Mouse (Mus musculus): ENCODE results near the gene Cwc27. TPM values are rescaled to one million over a fixed set of nuclear protein-coding genes. Genes with fewer than 3 reads are reported as not detected.

Cwc27 gene
- polyA plus RNA-seq, 1 experiment from 2014 or later = 24.1 TPM

- Histone ChIP-seq H3K9me3 (replicated peaks) (no peaks in the 10 kb centered on the region), H3K4me2 (no peak overlapping the region), H3K4me3 (replicated peaks) (no peak overlapping the region), H3K27ac (replicated peaks) (no peak overlapping the region), H3K4me1 (no peaks in the 10 kb centered on the region), H3K36me3 (no peaks in the 10 kb centered on the region), H3K9ac (replicated peaks) (no peak overlapping the region), H3K27me3 (replicated peaks) (no peaks in the 10 kb centered on the region)
- no peak for ATAC-seq (ENCODE audit: low FRiP score)
- WGBS = 79% methylated on average over 14 of the region's 14 CpGs
Measured at GRCm38 (mm10) chr13:104606786-104607580, 210.0 kb downstream of the Cwc27 start.

GRCm38 (mm10) chr13:104605111-104605510 is 211.8 kb downstream of the Cwc27 start:
- 94% methylated on average over 2 of the region's 2 CpGs for WGBS
- Histone ChIP-seq H3K4me1 (no peaks in the 10 kb centered on the region), H3K27ac (replicated peaks) (no peak overlapping the region), H3K4me3 (replicated peaks) (no peak overlapping the region), H3K27me3 (replicated peaks) (no peaks in the 10 kb centered on the region), H3K36me3 (no peaks in the 10 kb centered on the region), H3K9ac (replicated peaks) (no peak overlapping the region), H3K4me2 (no peak overlapping the region), H3K9me3 (replicated peaks) (no peaks in the 10 kb centered on the region)
- ATAC-seq (ENCODE audit: low FRiP score) = no peak

GRCm38 (mm10) chr13:104602197-104602596 is 214.7 kb downstream of the Cwc27 start:
- Histone ChIP-seq H3K9me3 (replicated peaks) (no peaks in the 10 kb centered on the region), H3K4me1 (no peaks in the 10 kb centered on the region), H3K36me3 (no peaks in the 10 kb centered on the region), H3K4me3 (replicated peaks) (no peak overlapping the region), H3K4me2 (no peak overlapping the region), H3K27me3 (replicated peaks) (no peaks in the 10 kb centered on the region), H3K27ac (replicated peaks) (no peak overlapping the region), H3K9ac (replicated peaks) (no peak overlapping the region)
- WGBS = 83% methylated on average over 6 of the region's 6 CpGs
- no peak for ATAC-seq (ENCODE audit: low FRiP score)

GRCm38 (mm10) chr13:104601783-104602182 is 215.2 kb downstream of the Cwc27 start:
- no peaks in the 10 kb centered on the region for H3K9me3 ChIP-seq (replicated peaks)
- no peak overlapping the region for H3K4me2 ChIP-seq
- no peak overlapping the region for H3K4me3 ChIP-seq (replicated peaks)
- ATAC-seq (ENCODE audit: low FRiP score) = no peak
- no peaks in the 10 kb centered on the region for H3K27me3 ChIP-seq (replicated peaks)
- 89% methylated on average over 3 of the region's 3 CpGs for WGBS
- H3K4me1 ChIP-seq = no peaks in the 10 kb centered on the region
- no peak overlapping the region for H3K27ac ChIP-seq (replicated peaks)
- H3K9ac ChIP-seq (replicated peaks) = no peak overlapping the region
- no peaks in the 10 kb centered on the region for H3K36me3 ChIP-seq

GRCm38 (mm10) chr13:104596199-104596598 is 220.7 kb downstream of the Cwc27 start:
- no peak overlapping the region for H3K9ac ChIP-seq (replicated peaks)
- no peak overlapping the region for H3K27ac ChIP-seq (replicated peaks)
- H3K4me1 ChIP-seq = peaks cover 6% of the 10 kb centered on the region; the same call in 1 of the 2 replicates
- no peak overlapping the region for H3K4me2 ChIP-seq
- H3K27me3 ChIP-seq (replicated peaks) = no peaks in the 10 kb centered on the region
- 0 out of 2 replicates have a peak, but pooled peaks cover 4% of the 10 kb centered on the region for H3K9me3 ChIP-seq (replicated peaks)
- H3K36me3 ChIP-seq = no peaks in the 10 kb centered on the region
- H3K4me3 ChIP-seq (replicated peaks) = no peak overlapping the region
- no peak for ATAC-seq (ENCODE audit: low FRiP score)
- 84% methylated on average over 4 of the region's 4 CpGs for WGBS

GRCm38 (mm10) chr13:104594820-104595351 is 222.1 kb downstream of the Cwc27 start:
- H3K27ac ChIP-seq (replicated peaks) = no peak overlapping the region
- WGBS = 20% methylated on average over 4 of the region's 4 CpGs
- ATAC-seq (ENCODE audit: low FRiP score) = peak; percentile 77

GRCm38 (mm10) chr13:104590931-104591330 is 226.0 kb downstream of the Cwc27 start:
- no peak overlapping the region for H3K4me3 ChIP-seq (replicated peaks)
- no peak overlapping the region for H3K27ac ChIP-seq (replicated peaks)
- H3K4me2 ChIP-seq = no peak overlapping the region
- WGBS = 91% methylated on average over 7 of the region's 7 CpGs
- 0 out of 2 replicates have a peak, but pooled peaks cover 4% of the 10 kb centered on the region for H3K9me3 ChIP-seq (replicated peaks)
- peaks cover 6% of the 10 kb centered on the region; the same call in 1 of the 2 replicates for H3K4me1 ChIP-seq
- H3K27me3 ChIP-seq (replicated peaks) = no peaks in the 10 kb centered on the region
- ATAC-seq (ENCODE audit: low FRiP score) = no peak
- no peak overlapping the region for H3K9ac ChIP-seq (replicated peaks)
- no peaks in the 10 kb centered on the region for H3K36me3 ChIP-seq

More at GRCm38 (mm10) chr13:104594820-104595351, 222.1 kb downstream of the Cwc27 start:
- Histone ChIP-seq H3K36me3 (no peaks in the 10 kb centered on the region), H3K4me3 (replicated peaks) (no peak overlapping the region), H3K4me2 (no peak overlapping the region), H3K27me3 (replicated peaks) (no peaks in the 10 kb centered on the region), H3K9ac (replicated peaks) (no peak overlapping the region), H3K9me3 (replicated peaks) (0 out of 2 replicates have a peak, but pooled peaks cover 4% of the 10 kb centered on the region), H3K4me1 (peaks cover 6% of the 10 kb centered on the region; the same call in 1 of the 2 replicates)

- H3K27ac ChIP-seq (replicated peaks) = no peak overlapping the region
- ATAC-seq (ENCODE audit: low FRiP score) = peak; percentile 22; the same call in 1 of the 2 replicates
- no peak overlapping the region for H3K4me2 ChIP-seq
- no peak overlapping the region for H3K4me3 ChIP-seq (replicated peaks)
- no peak overlapping the region for H3K9ac ChIP-seq (replicated peaks)
- 52% methylated on average over 11 of the region's 11 CpGs for WGBS
- peaks cover 5% of the 10 kb centered on the region; the same call in 1 of the 2 replicates for H3K4me1 ChIP-seq
- no peaks in the 10 kb centered on the region for H3K36me3 ChIP-seq
- H3K9me3 ChIP-seq (replicated peaks) = 0 out of 2 replicates have a peak, but pooled peaks cover 4% of the 10 kb centered on the region
- H3K27me3 ChIP-seq (replicated peaks) = no peaks in the 10 kb centered on the region
Measured at GRCm38 (mm10) chr13:104590097-104590607, 226.8 kb downstream of the Cwc27 start.

- no peaks in the 10 kb centered on the region for H3K36me3 ChIP-seq
- no peak overlapping the region for H3K4me2 ChIP-seq
- no peak overlapping the region for H3K4me3 ChIP-seq (replicated peaks)
- 86% methylated on average over 5 of the region's 5 CpGs for WGBS
- no peaks in the 10 kb centered on the region for H3K4me1 ChIP-seq
- no peak overlapping the region for H3K9ac ChIP-seq (replicated peaks)
- no peak for ATAC-seq (ENCODE audit: low FRiP score)
- no peak overlapping the region for H3K27ac ChIP-seq (replicated peaks)
- no peaks in the 10 kb centered on the region for H3K27me3 ChIP-seq (replicated peaks)
- H3K9me3 ChIP-seq (replicated peaks) = 0 out of 2 replicates have a peak, but pooled peaks cover 4% of the 10 kb centered on the region
Measured at GRCm38 (mm10) chr13:104588383-104588782, 228.6 kb downstream of the Cwc27 start.

Other genes starting within 250 kb of the Cwc27 start
- gene Srek1ip1, start 24.7 kb downstream of the Cwc27 start, polyA plus RNA-seq (2015; fragmentation: Nextera tagmentation; extraction: Ambion mirVana) = 12.9 and 16.4 TPM in 2 replicates
- 1.8 and 3.4 TPM in 2 replicates for gene Shisal2b, start 46.8 kb upstream of the Cwc27 start, polyA plus RNA-seq (2015; fragmentation: Nextera tagmentation; extraction: Ambion mirVana)
- gene Rgs7bp, start 237.8 kb upstream of the Cwc27 start, polyA plus RNA-seq (2015; fragmentation: Nextera tagmentation; extraction: Ambion mirVana) = 12.0 and 12.7 TPM in 2 replicates